Mouse (Mus musculus): Measurements from ENCODE around the gene Mgat5.

GRCm38 (mm10) chr1:127213434-127213833, 8.6 kb downstream of the Mgat5 start:
- TF ChIP-seq CTCF (IDR thresholded peaks at IDR 0.05; ENCODE audit: borderline replicate concordance, insufficient read depth, low read depth, low read length) (no peak), POLR2A (IDR thresholded peaks at IDR 0.05; ENCODE audit: borderline replicate concordance, insufficient read depth, low read length) (no peak)
